Mouse (Mus musculus) ovary, postnatal 14 days (tissue): Measurements from ENCODE around the gene Ccdc84.

Experiments used
- DNase-seq: peaks from one replicate; pipeline ENCODE4 v3.0.0; 2022; ENCODE audit warnings: low spot score

Ccdc84 gene

GRCm38 (mm10) chr9:44361190-44361917 is 57.0 kb downstream of the Ccdc84 start, which contains the start of gene Vps11:
Vps11 (minus strand) TSS chr9:44361670.
- peak; percentile 92 for DNase-seq
